Mouse (Mus musculus) hindbrain, embryonic 12.5 days (tissue): ENCODE measurements around the gene Slc45a2. TPM values are rescaled to one million over a fixed set of nuclear protein-coding genes. Genes with fewer than 3 reads are reported as not detected.
A peak's percentile ranks its signal among the peaks of the same experiment; 100 is the strongest.

Experiments used
- ATAC-seq: fragments of 200-750 bp; cut with Nextera tagmentation; 2 replicates; pipeline ENCODE4 v1.8.0; 2017; ENCODE audit warnings: moderate TSS enrichment; ENCODE audit not compliant: low FRiP score
- H3K27ac ChIP-seq: fragments of 300-500 bp; sonication (generic); 2 replicates; pipeline ENCODE4 v1.5.1; 2016; ENCODE audit warnings: mild to moderate bottlenecking
- H3K27me3 ChIP-seq: fragments of 300-500 bp; sonication (generic); 2 replicates; pipeline ENCODE4 v1.6.1; 2016; ENCODE audit warnings: mild to moderate bottlenecking
- H3K36me3 ChIP-seq: fragments of 300-500 bp; sonication (generic); 2 replicates; pipeline ENCODE4 v1.6.1; 2016; ENCODE audit warnings: mild to moderate bottlenecking
- H3K4me1 ChIP-seq: fragments of 300-500 bp; sonication (generic); 2 replicates; pipeline ENCODE4 v1.6.1; 2016
- H3K4me2 ChIP-seq: fragments of 300-500 bp; sonication (generic); replicated peaks from 2 replicates; pipeline ENCODE4 v1.6.1; 2016; ENCODE audit warnings: mild to moderate bottlenecking
- H3K4me3 ChIP-seq: fragments of 300-500 bp; sonication (generic); 2 replicates; pipeline ENCODE4 v1.5.1; 2016; ENCODE audit warnings: mild to moderate bottlenecking
- H3K9ac ChIP-seq: fragments of 300-500 bp; sonication (generic); 2 replicates; pipeline ENCODE4 v1.6.1; 2016; ENCODE audit warnings: mild to moderate bottlenecking, moderate library complexity
- H3K9me3 ChIP-seq: fragments of 300-500 bp; sonication (generic); replicated peaks from 2 replicates; pipeline ENCODE4 v1.6.1; 2016; ENCODE audit warnings: mild to moderate bottlenecking
- WGBS: fragments of 180-500 bp; shearing (Covaris S2); methylation state at CpG from one replicate; pipeline ENCODE4 v1.1.7; 2016; 5-methylcytosine and 5-hydroxymethylcytosine counted together
- polyA plus RNA-seq: library from polyadenylated mRNA; unstranded; fragments of >200 nt; fragmentation: Nextera tagmentation; extraction: Ambion mirVana; gene quantifications from 2 replicates; pipeline ENCODE4 v1.2.1, GENCODE M21; 2016

The Slc45a2 gene
- polyA plus RNA-seq, 1 experiment from 2014 or later: 0.34 TPM

- no peak overlapping the region for H3K27ac ChIP-seq
- WGBS: 51% methylated on average over 2 of the region's 2 CpGs
- H3K4me2 ChIP-seq: no peak overlapping the region
- H3K9me3 ChIP-seq: no peaks in the 10 kb centered on the region
- H3K36me3 ChIP-seq: no peaks in the 10 kb centered on the region
- no peaks in the 10 kb centered on the region for H3K4me1 ChIP-seq
- no peaks in the 10 kb centered on the region for H3K27me3 ChIP-seq
- ATAC-seq: no peak
- H3K4me3 ChIP-seq: no peak overlapping the region
- no peak overlapping the region for H3K9ac ChIP-seq
These were observed 14.4 kb downstream of the Slc45a2 start for GRCm38 (mm10) chr15:11014931-11015330.

- Histone ChIP-seq H3K4me3 (no peak overlapping the region), H3K4me1 (no peaks in the 10 kb centered on the region), H3K27ac (no peak overlapping the region), H3K9me3 (no peaks in the 10 kb centered on the region), H3K27me3 (no peaks in the 10 kb centered on the region), H3K36me3 (no peaks in the 10 kb centered on the region), H3K9ac (no peak overlapping the region), H3K4me2 (no peak overlapping the region)
- no peak for ATAC-seq
- WGBS: 68% methylated on average over 4 of the region's 4 CpGs
These were observed 26.5 kb downstream of the Slc45a2 start for GRCm38 (mm10) chr15:11026801-11027561.

GRCm38 (mm10) chr15:11030188-11030587 lies 29.7 kb downstream of the Slc45a2 start:
- no peak for ATAC-seq

DNA sequence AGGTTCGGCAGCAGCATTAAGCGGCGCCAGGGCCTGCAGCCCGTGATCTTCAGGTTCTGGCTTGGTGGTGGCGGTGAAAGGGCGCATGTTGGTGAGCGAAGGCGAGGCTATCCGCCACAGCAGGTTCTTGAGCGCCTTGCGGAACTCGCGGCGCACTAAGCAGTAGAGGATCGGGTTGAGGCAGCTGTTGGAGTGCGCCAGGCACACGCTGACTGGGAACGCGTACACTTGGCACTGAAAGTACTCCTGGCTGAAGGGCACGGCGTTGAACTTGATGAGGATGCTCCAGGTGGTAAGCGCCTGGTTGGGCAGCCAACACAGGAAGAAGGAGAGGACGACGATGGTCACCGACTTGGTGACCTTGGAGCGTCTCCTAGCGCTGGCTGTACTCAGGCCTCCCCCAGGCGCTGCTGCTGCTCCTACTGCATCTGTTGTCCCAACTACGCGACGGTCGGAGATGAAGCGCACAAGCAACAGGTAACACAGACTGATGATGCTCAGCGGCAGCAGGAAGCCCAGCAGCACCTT lies 35.5 kb downstream of the Slc45a2 start:
- Histone ChIP-seq H3K4me1 (peaks cover 22% of the 10 kb centered on the region), H3K9ac (peak overlapping the region; percentile 43; the same call in 1 of the 2 replicates), H3K27me3 (peaks cover 51% of the 10 kb centered on the region), H3K4me3 (peak overlapping the region; percentile 40), H3K9me3 (no peaks in the 10 kb centered on the region), H3K27ac (no peak overlapping the region), H3K4me2 (peak overlapping the region; percentile 64), H3K36me3 (no peaks in the 10 kb centered on the region)
- peak; percentile 34; the same call in 1 of the 2 replicates for ATAC-seq
- 4% methylated on average over 34 of the region's 34 CpGs for WGBS

More at GRCm38 (mm10) chr15:11030188-11030587, 29.7 kb downstream of the Slc45a2 start:
- Histone ChIP-seq H3K36me3 (no peaks in the 10 kb centered on the region), H3K4me3 (no peak overlapping the region), H3K4me1 (no peaks in the 10 kb centered on the region), H3K9me3 (no peaks in the 10 kb centered on the region), H3K27me3 (peaks cover 18% of the 10 kb centered on the region), H3K4me2 (no peak overlapping the region), H3K9ac (no peak overlapping the region), H3K27ac (no peak overlapping the region)
- WGBS: 73% methylated on average over 3 of the region's 3 CpGs

DNA sequence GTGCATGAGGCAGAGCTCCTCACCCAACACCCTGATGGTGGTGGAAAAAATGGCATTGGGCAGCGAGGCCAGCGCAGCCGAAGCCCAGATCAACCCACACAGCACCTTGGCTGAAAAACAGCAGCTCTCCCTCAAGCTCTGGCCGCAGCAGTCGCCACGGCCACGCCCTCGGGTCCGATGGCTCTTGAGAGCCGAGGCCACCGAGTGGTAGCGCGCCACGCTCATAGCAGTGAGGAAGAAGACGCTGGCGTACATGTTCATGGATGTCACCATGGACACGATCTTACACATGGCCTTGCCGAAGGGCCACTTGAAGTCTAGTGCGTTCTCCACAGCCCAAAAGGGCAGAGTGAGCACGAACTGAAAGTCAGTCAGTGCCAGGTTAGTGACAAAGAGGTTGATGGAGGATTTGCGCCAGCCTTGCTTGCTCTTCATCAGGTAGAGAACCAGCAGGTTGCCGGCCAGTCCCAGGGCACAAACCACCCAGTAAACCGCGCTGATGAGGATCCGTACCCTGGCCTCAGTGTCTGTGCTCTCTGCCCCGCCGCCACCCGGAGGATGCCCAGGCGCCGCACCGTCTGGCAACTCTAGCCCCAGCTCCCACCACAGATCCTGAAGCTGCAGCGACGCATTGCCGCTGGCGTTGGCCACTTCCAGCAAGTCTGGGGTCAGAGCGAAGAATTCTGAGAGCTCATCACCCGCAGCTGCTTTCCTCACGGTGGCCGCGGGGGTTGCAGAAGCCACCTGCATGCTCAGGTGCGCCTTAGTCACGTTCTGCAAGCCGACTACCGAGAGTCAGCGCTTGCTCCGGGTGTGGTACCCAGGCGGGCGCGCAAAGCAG lies 36.2 kb downstream of the Slc45a2 start:
- Histone ChIP-seq H3K36me3 (no peaks in the 10 kb centered on the region), H3K9me3 (no peaks in the 10 kb centered on the region), H3K27me3 (peaks cover 51% of the 10 kb centered on the region), H3K4me3 (peak overlapping the region; percentile 40), H3K27ac (no peak overlapping the region), H3K4me1 (peaks cover 22% of the 10 kb centered on the region), H3K4me2 (peak overlapping the region; percentile 64), H3K9ac (peak overlapping the region; percentile 43)
- peak; percentile 49 for ATAC-seq
- 3% methylated on average over 49 of the region's 49 CpGs for WGBS

GRCm38 (mm10) chr15:11037376-11037695 lies 36.8 kb downstream of the Slc45a2 start:
- Histone ChIP-seq H3K36me3 (no peaks in the 10 kb centered on the region), H3K27ac (no peak overlapping the region), H3K9me3 (no peaks in the 10 kb centered on the region), H3K4me2 (peak overlapping the region; percentile 64), H3K4me1 (peaks cover 22% of the 10 kb centered on the region), H3K9ac (peak overlapping the region; percentile 43), H3K27me3 (peaks cover 51% of the 10 kb centered on the region), H3K4me3 (peak overlapping the region; percentile 40)
- 6% methylated on average over 8 of the region's 8 CpGs for WGBS
- ATAC-seq: 0 out of 2 replicates have a peak, but pooled peaks have one; percentile 27

DNA sequence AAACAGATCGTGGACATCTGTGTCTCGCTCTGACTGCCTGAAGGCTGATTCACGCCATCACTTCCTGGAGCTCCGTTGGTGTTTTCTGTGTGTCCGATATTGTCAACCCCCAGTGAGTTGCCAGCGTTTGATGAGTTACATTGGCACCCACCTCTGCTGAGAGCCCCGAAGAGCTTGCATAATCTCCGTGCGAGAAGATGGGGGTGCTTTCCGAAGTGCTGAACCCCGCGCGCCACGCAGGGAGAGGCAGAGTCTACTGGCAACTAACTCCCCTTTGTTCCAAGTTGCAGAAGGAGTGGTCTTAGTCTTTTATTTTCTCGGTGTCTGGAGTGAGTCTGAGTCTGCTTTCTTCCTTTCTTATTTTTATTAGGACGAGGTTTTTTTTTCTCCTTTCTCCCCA lies 37.2 kb downstream of the Slc45a2 start, which contains the start of gene Rxfp3:
Gene Rxfp3 (minus strand): TSS at position 281 of the 400 bp plus-strand sequence.
- no peak for ATAC-seq
- peaks cover 51% of the 10 kb centered on the region for H3K27me3 ChIP-seq
- H3K36me3 ChIP-seq: no peaks in the 10 kb centered on the region
- H3K9me3 ChIP-seq: no peaks in the 10 kb centered on the region
- peak within 1 kb of the TSS; percentile 64 for H3K4me2 ChIP-seq
- 3% methylated on average over 16 of the region's 16 CpGs for WGBS
- H3K9ac ChIP-seq: peak within 1 kb of the TSS; percentile 43
- peaks cover 22% of the 10 kb centered on the region for H3K4me1 ChIP-seq
- H3K4me3 ChIP-seq: peak within 1 kb of the TSS; percentile 40
- H3K27ac ChIP-seq: no peak within 1 kb of the TSS

GRCm38 (mm10) chr15:11038476-11038875 lies 38.0 kb downstream of the Slc45a2 start:
- H3K27me3 ChIP-seq: peaks cover 50% of the 10 kb centered on the region
- no peak for ATAC-seq
- H3K27ac ChIP-seq: no peak overlapping the region
- H3K4me2 ChIP-seq: no peak overlapping the region
- H3K36me3 ChIP-seq: no peaks in the 10 kb centered on the region
- WGBS: 5% methylated on average over 12 of the region's 12 CpGs
- H3K9ac ChIP-seq: no peak overlapping the region
- H3K4me3 ChIP-seq: no peak overlapping the region
- H3K9me3 ChIP-seq: no peaks in the 10 kb centered on the region
- peaks cover 22% of the 10 kb centered on the region for H3K4me1 ChIP-seq

GRCm38 (mm10) chr15:11040067-11040466 lies 39.5 kb downstream of the Slc45a2 start:
- ATAC-seq: no peak
- Histone ChIP-seq H3K27ac (no peak overlapping the region), H3K27me3 (peaks cover 35% of the 10 kb centered on the region), H3K4me3 (no peak overlapping the region), H3K4me1 (peaks cover 22% of the 10 kb centered on the region), H3K4me2 (no peak overlapping the region), H3K9ac (no peak overlapping the region), H3K9me3 (no peaks in the 10 kb centered on the region), H3K36me3 (no peaks in the 10 kb centered on the region)
- 69% methylated on average over 5 of the region's 5 CpGs for WGBS

GRCm38 (mm10) chr15:11041229-11041628 lies 40.7 kb downstream of the Slc45a2 start:
- peaks cover 16% of the 10 kb centered on the region for H3K4me1 ChIP-seq
- 89% methylated on average over 2 of the region's 2 CpGs for WGBS

GRCm38 (mm10) chr15:11042828-11043227 lies 42.3 kb downstream of the Slc45a2 start:
- WGBS: 88% methylated on average over 5 of the region's 5 CpGs
- H3K4me1 ChIP-seq: no peaks in the 10 kb centered on the region; the same call in 1 of the 2 replicates
- H3K27ac ChIP-seq: no peak overlapping the region
- ATAC-seq: no peak
- no peak overlapping the region for H3K4me2 ChIP-seq
- H3K9ac ChIP-seq: no peak overlapping the region
- peaks cover 7% of the 10 kb centered on the region for H3K27me3 ChIP-seq
- H3K9me3 ChIP-seq: no peaks in the 10 kb centered on the region
- H3K36me3 ChIP-seq: no peaks in the 10 kb centered on the region
- no peak overlapping the region for H3K4me3 ChIP-seq

More at GRCm38 (mm10) chr15:11041229-11041628, 40.7 kb downstream of the Slc45a2 start:
- Histone ChIP-seq H3K4me2 (no peak overlapping the region), H3K4me3 (no peak overlapping the region), H3K9ac (no peak overlapping the region), H3K27me3 (peaks cover 23% of the 10 kb centered on the region), H3K27ac (no peak overlapping the region), H3K36me3 (no peaks in the 10 kb centered on the region), H3K9me3 (no peaks in the 10 kb centered on the region)
- ATAC-seq: no peak
